Mouse (Mus musculus): ENCODE measurements around the gene Ugt1a6b. TPM values are rescaled to one million over a fixed set of nuclear protein-coding genes. Genes with fewer than 3 reads are reported as not detected.
"Not testable (repeated sequence)": the region's sequence is repeated elsewhere in the genome, so short reads cannot be mapped to it uniquely, and the experiment has no call there.

The Ugt1a6b gene
- polyA plus RNA-seq, 1 experiment from 2014 or later, result not detected

DNA sequence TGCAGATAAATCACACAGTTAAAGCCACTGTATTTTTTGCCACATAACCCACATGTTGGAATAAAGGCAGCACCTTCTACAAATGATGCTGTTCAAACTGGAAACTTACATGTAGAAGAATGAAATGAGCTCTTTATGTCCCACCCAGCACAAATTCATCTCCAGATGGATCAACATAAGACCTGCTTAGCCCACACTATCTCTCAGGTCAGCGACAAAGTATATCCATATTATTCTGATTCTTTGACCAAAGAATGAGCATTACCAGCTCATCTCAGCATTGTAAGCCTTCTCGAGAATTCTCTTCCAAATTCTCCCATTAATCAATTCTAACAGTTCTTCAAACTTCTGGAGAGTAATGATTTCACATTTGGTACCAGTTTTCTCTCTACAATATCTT, 119.2 kb downstream of the Ugt1a6b start:
- Histone ChIP-seq H3K27ac (replicated peaks) (no peak overlapping the region), H3K4me3 (no peak overlapping the region), H3K9ac (replicated peaks) (no peak overlapping the region), H3K9me3 (peaks cover 30% of the 10 kb centered on the region), H3K4me1 (no peaks in the 10 kb centered on the region), H3K36me3 (no peaks in the 10 kb centered on the region), H3K27me3 (no peaks in the 10 kb centered on the region), H3K4me2 (replicated peaks) (no peak overlapping the region)
- no peak for ATAC-seq (ENCODE audit: low FRiP score, low read depth)
- 49% methylated on average over 2 of the region's 2 CpGs for WGBS

DNA sequence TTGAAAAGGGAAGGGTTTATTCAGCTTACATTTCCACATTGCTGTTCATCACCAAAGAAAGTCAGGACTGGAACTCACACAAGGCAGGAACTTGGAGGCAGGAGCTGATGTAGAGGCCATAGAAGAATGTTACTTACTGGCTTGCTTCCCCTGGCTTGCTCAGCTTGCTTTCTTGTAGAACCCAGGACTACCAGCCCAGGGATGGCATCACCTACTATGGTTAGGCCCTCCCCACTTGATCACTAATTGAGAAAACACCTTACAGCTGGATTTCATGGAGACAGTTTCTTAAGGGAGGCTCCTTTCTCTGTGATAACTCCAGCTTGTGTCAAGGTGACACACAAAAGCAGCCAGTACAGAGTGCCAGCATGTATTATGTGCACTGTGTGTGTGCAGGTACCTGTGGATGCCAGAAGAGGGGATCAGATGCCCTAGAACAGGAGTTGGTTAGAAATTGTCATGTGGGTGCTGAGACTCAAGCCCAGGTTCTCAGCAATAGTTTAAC, 120.0 kb downstream of the Ugt1a6b start:
- not testable (repeated sequence) for H3K27me3 ChIP-seq; H3K27ac ChIP-seq (replicated peaks); H3K9ac ChIP-seq (replicated peaks); ATAC-seq (ENCODE audit: low FRiP score, low read depth); H3K36me3 ChIP-seq; H3K4me2 ChIP-seq (replicated peaks); H3K4me1 ChIP-seq; H3K4me3 ChIP-seq
- peaks cover 33% of the 10 kb centered on the region for H3K9me3 ChIP-seq

DNA sequence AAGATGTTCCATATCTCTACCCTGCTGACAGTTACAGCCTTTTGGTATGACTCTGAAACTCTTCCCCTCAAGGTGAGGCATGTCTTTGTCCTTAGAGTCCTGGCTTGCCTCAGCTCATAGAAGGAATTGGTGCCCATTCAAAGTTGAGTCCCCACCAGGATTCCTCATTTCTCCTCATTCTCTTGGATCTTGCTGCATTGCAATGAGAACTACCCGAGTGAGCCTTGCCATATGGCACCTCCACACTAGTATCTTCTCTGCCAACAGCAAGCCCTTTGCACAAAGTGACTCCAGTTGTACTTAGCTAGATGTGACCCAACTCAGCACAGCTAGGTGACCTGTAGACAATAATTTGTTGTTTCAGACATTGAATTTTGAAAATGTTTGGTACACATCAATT, 120.5 kb downstream of the Ugt1a6b start:
- Histone ChIP-seq H3K36me3 (no peaks in the 10 kb centered on the region), H3K4me2 (replicated peaks) (no peak overlapping the region), H3K9me3 (peaks cover 38% of the 10 kb centered on the region), H3K4me3 (no peak overlapping the region), H3K27me3 (no peaks in the 10 kb centered on the region), H3K27ac (replicated peaks) (no peak overlapping the region), H3K4me1 (no peaks in the 10 kb centered on the region), H3K9ac (replicated peaks) (no peak overlapping the region)
- no peak for ATAC-seq (ENCODE audit: low FRiP score, low read depth)
- 60% methylated on average over 1 of the region's 1 CpGs for WGBS

DNA sequence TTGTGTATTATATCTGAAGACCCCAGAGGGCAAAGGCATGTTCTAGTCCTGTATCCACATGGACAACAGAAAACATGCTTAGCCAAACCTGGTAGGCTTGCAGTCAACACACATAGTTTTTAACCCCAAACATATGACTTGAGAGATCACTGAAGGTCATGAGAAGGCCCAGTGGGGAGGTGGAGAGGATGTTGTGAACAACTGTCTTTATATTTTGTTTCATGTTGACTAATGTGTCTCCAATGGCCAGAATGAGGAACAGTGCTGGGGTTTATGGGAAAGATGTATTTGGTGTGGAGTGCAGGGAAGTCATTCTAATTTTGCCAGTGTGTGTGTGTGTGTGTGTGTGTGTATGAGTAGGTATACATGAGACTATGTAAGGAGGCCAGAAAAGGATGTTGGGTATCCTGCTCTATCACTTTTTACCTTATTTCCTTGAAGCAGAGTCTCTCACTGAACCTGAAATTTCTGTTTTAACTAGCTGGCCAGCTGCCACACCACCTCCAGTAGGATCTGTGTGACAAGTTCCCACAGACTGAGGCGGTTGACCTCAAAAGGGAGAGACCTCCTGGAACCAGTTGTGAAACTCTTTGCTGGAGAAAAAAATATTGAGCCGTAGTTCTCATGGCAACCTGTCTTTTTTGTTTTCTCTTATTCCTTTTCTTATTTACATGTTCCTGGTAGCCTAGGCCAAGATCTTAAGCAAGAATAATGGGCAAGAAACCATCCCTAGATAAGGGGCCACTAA, 121.2 kb downstream of the Ugt1a6b start:
- no peak for ATAC-seq (ENCODE audit: low FRiP score, low read depth)
- no peak overlapping the region for H3K27ac ChIP-seq (replicated peaks)
- 68% methylated on average over 2 of the region's 2 CpGs for WGBS

DNA sequence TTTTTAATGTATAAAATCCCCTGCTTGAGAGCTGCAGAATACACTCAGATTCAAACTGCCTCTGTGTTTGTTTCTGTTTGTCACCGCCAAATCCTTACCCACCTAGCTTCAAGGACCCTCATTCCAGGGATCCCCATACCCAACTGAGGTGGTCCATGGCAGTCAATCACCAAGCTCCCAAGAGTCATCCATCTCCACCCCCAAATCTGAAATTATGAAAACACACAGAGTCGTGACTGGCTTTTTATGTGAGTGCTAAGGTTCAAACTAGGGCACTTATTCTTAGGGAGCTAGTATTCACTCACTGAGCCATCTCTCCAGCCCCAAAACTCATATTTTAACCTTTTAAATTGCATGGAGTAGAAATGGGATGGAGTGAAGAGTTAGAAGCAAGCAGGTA, 122.2 kb downstream of the Ugt1a6b start:
- not testable (repeated sequence) for H3K4me1 ChIP-seq; H3K36me3 ChIP-seq; H3K4me3 ChIP-seq; H3K27ac ChIP-seq (replicated peaks); ATAC-seq (ENCODE audit: low FRiP score, low read depth); H3K4me2 ChIP-seq (replicated peaks); H3K27me3 ChIP-seq; H3K9ac ChIP-seq (replicated peaks)
- WGBS, result 38% methylated on average over 2 of the region's 2 CpGs
- H3K9me3 ChIP-seq, result peaks cover 55% of the 10 kb centered on the region

More for the DNA sequence above, 121.2 kb downstream of the Ugt1a6b start:
- no peaks in the 10 kb centered on the region for H3K4me1 ChIP-seq
- H3K27me3 ChIP-seq, result no peaks in the 10 kb centered on the region
- peaks cover 44% of the 10 kb centered on the region for H3K9me3 ChIP-seq
- no peak overlapping the region for H3K9ac ChIP-seq (replicated peaks)
- no peak overlapping the region for H3K4me2 ChIP-seq (replicated peaks)
- H3K4me3 ChIP-seq, result no peak overlapping the region
- no peaks in the 10 kb centered on the region for H3K36me3 ChIP-seq

DNA sequence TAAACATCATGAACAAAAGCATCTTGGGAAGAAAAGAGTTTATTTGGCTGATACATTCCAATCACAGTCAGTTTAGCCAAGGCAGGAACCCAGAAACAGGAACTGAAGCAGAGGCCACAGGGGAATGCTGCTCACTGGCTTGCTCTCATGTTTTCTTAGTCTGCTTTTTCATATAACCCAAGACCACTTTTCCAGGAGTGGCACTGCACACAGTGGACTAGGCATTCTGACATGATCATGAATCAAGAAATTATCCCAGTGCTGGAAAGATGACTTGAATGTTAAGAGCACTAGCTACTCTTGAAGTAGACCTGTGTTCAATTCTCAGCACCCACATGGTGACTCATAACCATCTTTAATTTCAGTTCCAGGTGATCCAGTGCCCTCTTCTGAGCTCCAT, 122.7 kb downstream of the Ugt1a6b start:
- no peak overlapping the region for H3K9ac ChIP-seq (replicated peaks)
- ATAC-seq (ENCODE audit: low FRiP score, low read depth), result no peak
- no peak overlapping the region for H3K4me2 ChIP-seq (replicated peaks)

DNA sequence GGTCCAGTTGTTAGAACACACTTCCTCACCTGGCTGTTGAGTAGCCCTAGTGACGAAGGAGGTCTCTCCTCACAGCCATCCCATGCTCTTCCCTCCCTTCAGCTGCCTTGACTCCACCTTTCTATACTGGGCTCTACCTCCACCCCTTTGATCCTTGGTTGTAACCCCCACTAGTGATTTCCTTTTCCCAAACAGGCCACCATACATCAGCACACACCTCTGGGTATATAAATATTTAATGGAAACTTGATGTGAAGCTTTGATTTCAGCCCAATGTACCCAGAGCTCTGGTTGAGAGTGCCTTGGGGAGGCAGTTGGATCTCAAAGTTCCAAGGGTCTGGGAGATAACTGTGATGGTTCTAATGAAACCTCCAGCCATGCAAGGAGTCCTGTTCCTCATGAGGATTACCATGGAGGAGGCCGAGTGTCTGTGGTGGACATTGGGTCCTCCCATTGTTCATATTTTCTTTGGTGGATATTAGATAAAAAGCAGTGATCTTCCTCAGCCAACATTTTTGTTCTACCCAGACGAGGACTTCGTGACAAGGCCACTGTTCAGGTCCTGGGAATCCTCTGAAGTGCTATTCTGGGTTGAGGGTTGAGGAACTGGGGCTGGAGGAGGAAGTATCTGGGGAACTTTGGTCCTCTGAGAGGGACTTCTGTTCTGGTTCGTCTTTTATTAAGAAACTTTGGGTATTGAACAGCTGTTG, 123.8 kb downstream of the Ugt1a6b start, which contains the start of gene Mroh2a:
Gene Mroh2a (plus strand): TSS at position 317 of the 710 bp plus-strand sequence.
- no peaks in the 10 kb centered on the region for H3K27me3 ChIP-seq
- peaks cover 70% of the 10 kb centered on the region for H3K9me3 ChIP-seq
- no peak within 1 kb of the TSS for H3K27ac ChIP-seq (replicated peaks)
- 50% methylated on average over 5 of the region's 5 CpGs for WGBS
- no peaks in the 10 kb centered on the region for H3K36me3 ChIP-seq
- no peaks in the 10 kb centered on the region for H3K4me1 ChIP-seq
- no peak for ATAC-seq (ENCODE audit: low FRiP score, low read depth)
- no peak within 1 kb of the TSS for H3K9ac ChIP-seq (replicated peaks)
- H3K4me3 ChIP-seq, result no peak within 1 kb of the TSS
- H3K4me2 ChIP-seq (replicated peaks), result no peak within 1 kb of the TSS

More for the DNA sequence above, 122.7 kb downstream of the Ugt1a6b start:
- H3K36me3 ChIP-seq, result no peaks in the 10 kb centered on the region
- no peaks in the 10 kb centered on the region for H3K4me1 ChIP-seq
- H3K9me3 ChIP-seq, result peaks cover 60% of the 10 kb centered on the region
- no peaks in the 10 kb centered on the region for H3K27me3 ChIP-seq
- H3K27ac ChIP-seq (replicated peaks), result no peak overlapping the region
- H3K4me3 ChIP-seq, result no peak overlapping the region

DNA sequence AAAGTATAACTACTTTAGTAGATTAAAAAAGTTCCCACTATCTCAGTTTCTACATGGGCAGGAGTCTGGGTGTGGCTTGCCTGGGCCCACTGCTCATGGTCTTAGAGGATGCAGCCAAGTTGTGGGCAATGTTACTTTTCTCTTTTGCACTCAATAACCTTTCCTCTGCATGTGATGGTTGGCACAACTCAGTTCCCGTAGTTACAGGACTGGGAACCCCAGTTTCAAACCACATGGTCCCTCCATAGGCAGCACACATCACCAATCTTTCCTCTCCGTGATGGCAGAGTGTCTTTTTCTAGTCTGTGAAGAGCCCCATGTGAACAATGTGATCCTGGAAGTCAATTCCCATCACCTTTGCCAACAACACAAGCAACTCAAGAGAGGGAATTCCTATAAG, 124.4 kb downstream of the Ugt1a6b start:
- Histone ChIP-seq H3K9me3 (peaks cover 72% of the 10 kb centered on the region), H3K4me2 (replicated peaks) (no peak overlapping the region), H3K27me3 (no peaks in the 10 kb centered on the region), H3K4me1 (no peaks in the 10 kb centered on the region), H3K36me3 (no peaks in the 10 kb centered on the region), H3K4me3 (no peak overlapping the region), H3K9ac (replicated peaks) (no peak overlapping the region), H3K27ac (replicated peaks) (no peak overlapping the region)
- ATAC-seq (ENCODE audit: low FRiP score, low read depth), result no peak
- 62% methylated on average over 2 of the region's 2 CpGs for WGBS

DNA sequence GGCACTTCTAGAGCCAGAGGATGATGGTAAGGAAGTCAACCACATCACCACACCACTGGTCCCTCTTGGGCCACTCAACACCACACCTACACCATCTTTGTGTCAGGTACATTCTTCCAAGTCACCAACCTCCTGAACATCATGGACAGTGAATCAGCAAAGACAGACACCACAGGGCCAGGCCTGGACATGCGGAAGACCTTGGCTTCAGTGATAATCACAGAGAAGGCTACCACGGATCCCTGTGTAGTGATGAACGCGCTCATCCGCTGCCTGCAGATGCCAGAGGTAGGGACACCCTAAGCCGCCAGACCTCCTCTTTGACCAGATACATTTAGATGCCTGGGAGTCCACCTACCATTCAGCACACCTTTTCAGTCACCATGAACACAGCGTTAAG, 125.1 kb downstream of the Ugt1a6b start:
- no peak overlapping the region for H3K4me3 ChIP-seq
- no peaks in the 10 kb centered on the region for H3K27me3 ChIP-seq
- H3K9me3 ChIP-seq, result peaks cover 79% of the 10 kb centered on the region
- WGBS, result 70% methylated on average over 7 of the region's 7 CpGs
- H3K27ac ChIP-seq (replicated peaks), result no peak overlapping the region
- H3K4me2 ChIP-seq (replicated peaks), result no peak overlapping the region
- no peaks in the 10 kb centered on the region for H3K4me1 ChIP-seq
- no peak overlapping the region for H3K9ac ChIP-seq (replicated peaks)
- ATAC-seq (ENCODE audit: low FRiP score, low read depth), result no peak
- no peaks in the 10 kb centered on the region for H3K36me3 ChIP-seq

DNA sequence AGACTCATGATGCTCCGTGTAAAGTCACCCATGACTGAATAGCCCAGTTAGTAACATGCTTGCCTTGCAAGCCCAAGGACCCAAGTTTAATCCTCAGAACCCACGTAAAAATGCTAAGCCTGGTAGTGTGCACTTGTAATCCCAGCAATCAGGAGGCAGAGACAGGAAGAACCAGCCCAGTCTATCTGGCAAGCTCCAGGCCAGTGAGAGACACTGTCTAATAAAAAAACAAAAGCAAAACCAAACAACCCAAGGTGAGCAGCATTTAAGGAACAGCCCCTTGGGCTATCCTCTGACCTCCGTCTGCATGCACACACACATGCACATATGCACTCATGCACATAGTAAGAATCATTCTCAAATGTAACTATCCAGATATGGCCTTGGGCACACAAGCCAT, 126.5 kb downstream of the Ugt1a6b start:
- Histone ChIP-seq H3K4me2 (replicated peaks) (no peak overlapping the region), H3K9me3 (peaks cover 93% of the 10 kb centered on the region), H3K36me3 (no peaks in the 10 kb centered on the region), H3K4me3 (no peak overlapping the region), H3K4me1 (no peaks in the 10 kb centered on the region), H3K9ac (replicated peaks) (no peak overlapping the region), H3K27ac (replicated peaks) (no peak overlapping the region), H3K27me3 (no peaks in the 10 kb centered on the region)
- 78% methylated on average over 3 of the region's 3 CpGs for WGBS
- no peak for ATAC-seq (ENCODE audit: low FRiP score, low read depth)

DNA sequence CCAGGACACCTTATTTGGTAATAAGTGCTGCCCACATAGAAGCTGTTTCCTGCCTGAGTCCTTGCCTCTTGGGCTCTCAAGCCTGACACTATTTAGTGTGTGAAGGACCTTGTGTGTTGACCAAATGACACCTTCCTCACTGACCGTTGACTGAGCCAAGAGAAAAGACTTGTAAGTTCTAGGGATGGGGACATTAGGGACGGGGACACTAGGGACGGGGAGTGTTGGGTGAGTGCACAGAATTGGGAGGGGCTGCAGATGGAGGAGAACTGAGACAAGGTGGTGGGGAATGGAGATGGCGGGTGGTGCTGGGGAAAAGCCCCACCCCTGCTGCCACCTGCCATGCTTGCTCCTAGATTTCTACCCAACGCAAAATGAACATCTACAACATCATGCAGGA, 126.9 kb downstream of the Ugt1a6b start:
- H3K9me3 ChIP-seq, result peaks cover 97% of the 10 kb centered on the region
- H3K4me1 ChIP-seq, result no peaks in the 10 kb centered on the region
- H3K4me2 ChIP-seq (replicated peaks), result no peak overlapping the region
- H3K27me3 ChIP-seq, result no peaks in the 10 kb centered on the region
- no peak overlapping the region for H3K27ac ChIP-seq (replicated peaks)
- H3K4me3 ChIP-seq, result no peak overlapping the region
- no peaks in the 10 kb centered on the region for H3K36me3 ChIP-seq
- WGBS, result 82% methylated on average over 5 of the region's 5 CpGs
- ATAC-seq (ENCODE audit: low FRiP score, low read depth), result no peak
- H3K9ac ChIP-seq (replicated peaks), result no peak overlapping the region

DNA sequence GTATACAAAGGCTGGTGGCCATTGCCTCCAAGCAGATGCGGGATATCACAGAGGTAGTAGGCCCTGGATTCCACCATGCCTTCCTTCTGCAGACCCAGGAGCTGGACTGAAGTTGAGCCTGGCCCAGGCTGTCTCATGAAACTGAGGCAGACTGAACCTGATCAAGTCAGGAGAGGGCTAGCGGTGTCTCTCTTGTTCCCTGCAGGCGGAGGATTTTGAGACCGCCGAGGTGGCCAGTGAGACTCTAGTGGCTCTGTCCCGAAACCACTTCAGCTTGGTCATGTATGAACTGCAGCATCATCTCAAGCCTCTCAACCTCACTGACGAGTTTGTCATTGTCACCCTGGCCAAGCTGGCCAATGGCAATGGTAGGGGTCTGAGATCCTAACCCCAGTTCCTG, 127.4 kb downstream of the Ugt1a6b start:
- H3K36me3 ChIP-seq, result no peaks in the 10 kb centered on the region
- H3K4me3 ChIP-seq, result no peak overlapping the region
- 72% methylated on average over 7 of the region's 7 CpGs for WGBS
- H3K4me1 ChIP-seq, result no peaks in the 10 kb centered on the region
- H3K4me2 ChIP-seq (replicated peaks), result no peak overlapping the region
- peaks cover 100% of the 10 kb centered on the region for H3K9me3 ChIP-seq
- H3K27me3 ChIP-seq, result no peaks in the 10 kb centered on the region
- no peak overlapping the region for H3K9ac ChIP-seq (replicated peaks)
- H3K27ac ChIP-seq (replicated peaks), result no peak overlapping the region
- ATAC-seq (ENCODE audit: low FRiP score, low read depth), result no peak
